Mouse (Mus musculus) layer of hippocampus, postnatal 14 days (tissue): Measurements from ENCODE around the gene Ankrd34a. TPM values are rescaled to one million over a fixed set of nuclear protein-coding genes. Genes with fewer than 3 reads are reported as not detected.

Experiments
- DNase-seq, 2 experiments: peaks; one replicate each; pipeline ENCODE4 v3.0.0; 2021 to 2022; ENCODE audit warnings: low spot score in 2 of 2, mixed read lengths in 1 of 2
- total RNA-seq, 2 experiments: library from RNA; stranded (reverse); gene quantifications; 2 replicates each; pipeline ENCODE4 v1.2.3; 2021

Gene Ankrd34a
- total RNA-seq, 2 experiments from 2014 or later: 45.9 to 51.8 TPM

GRCm38 (mm10) chr3:96561946-96562681, 34.3 kb upstream of the Ankrd34a start:
- DNase-seq: no peak

DNA sequence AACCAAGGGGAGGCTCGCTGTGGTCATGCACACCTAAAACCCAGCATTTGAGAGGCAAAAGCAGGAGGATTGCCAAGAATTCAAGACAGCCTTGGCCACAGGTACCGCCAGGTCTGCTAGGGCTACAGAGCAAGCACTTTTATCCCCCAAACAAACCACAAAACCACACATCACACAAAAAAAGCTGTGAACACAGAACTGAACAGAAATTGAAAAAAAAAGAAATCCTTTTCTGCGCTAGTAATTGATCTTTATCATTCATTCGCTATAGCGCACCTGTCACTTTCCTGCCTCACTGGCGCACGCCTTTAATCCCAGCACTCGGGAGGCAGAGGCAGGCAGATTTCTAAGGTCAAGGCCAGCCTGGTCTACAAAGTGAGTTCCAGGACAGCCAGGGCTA, 33.2 kb upstream of the Ankrd34a start:
- no peak for DNase-seq

GRCm38 (mm10) chr3:96563911-96564632, 32.4 kb upstream of the Ankrd34a start:
- DNase-seq: no peak

DNA sequence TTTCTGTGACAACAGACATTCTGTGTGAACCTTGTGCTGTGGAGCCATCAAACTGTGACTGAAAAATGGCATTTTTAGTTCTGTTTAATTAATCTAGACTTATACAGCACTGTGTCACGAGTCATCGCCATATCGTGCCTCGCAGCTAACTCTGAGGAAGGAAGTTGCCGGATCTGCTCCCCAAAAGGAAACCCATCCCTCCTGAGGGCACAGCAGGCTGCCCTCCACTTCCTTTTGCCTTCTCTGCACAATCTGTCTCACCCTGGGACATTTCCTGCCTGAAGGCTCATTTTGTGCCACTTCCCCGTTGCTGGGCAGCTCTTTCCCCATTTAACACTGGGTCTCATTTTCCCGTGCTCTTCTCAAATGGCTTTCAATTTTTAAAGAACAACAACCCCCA, 31.8 kb upstream of the Ankrd34a start:
- no peak for DNase-seq

GRCm38 (mm10) chr3:96565105-96565504, 31.3 kb upstream of the Ankrd34a start:
- no peak for DNase-seq

DNA sequence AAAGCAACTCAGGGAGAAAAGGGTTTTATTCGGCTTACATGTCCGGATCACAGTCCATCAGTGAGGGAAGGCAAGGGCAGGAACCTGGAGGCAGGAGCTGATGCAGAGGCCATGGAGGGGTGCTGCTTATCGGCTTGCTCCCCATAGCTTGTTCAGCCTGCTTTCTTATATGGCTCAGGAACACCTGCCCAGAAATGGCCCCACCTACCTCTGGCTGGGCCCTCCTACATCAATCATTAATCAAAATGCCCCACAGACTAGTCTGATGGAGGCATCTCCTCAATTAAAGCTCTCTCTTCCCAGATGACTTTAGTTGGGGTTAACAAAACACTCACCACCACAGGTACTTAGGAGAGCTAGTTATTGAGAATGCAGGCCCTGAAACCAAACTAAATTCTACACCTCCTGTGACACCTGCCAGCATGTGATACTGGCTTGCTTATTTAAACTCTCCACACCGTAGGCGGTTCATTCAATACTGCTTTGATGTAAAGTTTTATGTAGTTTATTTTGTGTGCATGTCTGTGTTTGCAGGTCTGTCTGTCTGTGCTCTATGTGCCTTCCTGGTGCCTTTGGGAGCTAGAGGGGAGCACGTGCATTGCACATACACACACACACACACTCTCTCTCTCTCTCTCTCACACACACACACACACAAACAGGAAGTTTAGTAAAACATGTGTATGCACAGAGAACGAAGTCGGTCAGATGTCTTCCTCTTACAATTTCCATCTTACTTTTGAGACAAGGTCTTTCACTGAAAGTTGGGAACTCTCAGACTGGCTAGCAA, 29.6 kb upstream of the Ankrd34a start:
- no peak for DNase-seq

DNA sequence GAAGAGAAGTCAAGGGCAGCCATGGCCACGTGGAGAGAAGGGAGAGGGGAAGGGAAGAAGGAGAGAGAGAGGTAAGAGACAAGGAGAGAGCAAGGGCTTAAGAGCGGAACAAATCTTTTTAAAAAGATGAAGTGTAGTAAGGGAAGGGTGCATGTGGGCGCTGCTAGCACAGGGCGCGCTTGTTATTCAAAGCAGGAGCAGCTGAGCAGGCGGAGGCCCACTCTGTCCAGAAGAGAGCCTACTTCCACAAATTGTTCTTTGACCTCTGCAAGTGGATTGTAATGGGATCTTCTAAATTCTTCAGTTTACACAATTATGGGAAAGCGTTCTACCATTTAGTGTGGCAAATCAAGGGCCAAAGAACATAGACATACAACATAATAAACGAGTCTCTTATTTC, 27.8 kb upstream of the Ankrd34a start:
- no peak for DNase-seq

GRCm38 (mm10) chr3:96569506-96569905, 26.9 kb upstream of the Ankrd34a start:
- DNase-seq: no peak

DNA sequence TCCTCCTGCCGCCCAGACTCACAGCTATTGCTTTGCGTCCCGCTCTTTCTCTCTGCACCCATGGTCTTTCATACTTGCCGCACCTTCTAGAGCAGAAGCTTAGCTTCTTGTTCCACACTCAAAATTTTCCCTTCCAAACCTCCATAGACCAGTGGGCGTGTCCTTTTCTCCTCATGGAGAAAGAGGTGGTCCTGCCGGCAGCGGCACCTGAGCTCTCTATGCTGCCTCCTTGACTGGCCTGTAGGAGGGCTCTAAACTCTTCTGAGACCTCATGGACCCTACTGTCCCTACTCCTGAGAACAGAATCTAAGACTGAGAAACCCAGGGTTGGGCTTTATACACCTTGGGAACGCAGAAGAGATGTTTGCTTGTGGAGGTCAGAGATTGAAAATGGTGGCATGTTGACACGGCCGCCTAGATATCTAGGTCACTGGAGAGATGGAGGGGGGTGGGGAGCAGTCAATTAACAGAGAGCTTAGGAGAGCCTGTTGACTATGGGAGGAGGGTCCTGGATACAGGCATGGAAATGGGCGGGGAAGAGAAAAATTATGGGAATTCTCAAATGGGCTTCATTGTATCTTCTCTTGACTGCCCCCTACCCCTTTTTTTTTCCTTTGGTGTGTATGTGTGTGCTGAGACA, 26.4 kb upstream of the Ankrd34a start:
- DNase-seq: no peak

DNA sequence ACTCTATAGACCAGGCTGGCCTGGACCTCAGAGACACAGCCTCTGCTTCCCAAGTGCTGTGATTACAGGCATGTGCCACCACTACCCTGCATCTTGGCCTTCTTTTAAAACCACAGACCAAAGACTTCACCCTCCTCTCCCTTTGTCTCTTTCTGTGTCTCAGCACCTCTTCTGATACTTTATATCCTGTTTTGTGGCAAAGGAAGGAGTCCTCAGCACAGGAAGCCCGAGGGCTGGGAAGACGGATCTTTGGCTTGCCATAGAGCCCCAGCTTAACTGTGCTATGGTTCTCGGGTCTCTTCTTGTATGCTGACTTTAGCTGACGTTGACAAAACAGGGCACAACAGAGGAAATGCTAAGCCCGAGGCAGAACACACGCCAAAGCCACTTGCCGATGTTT, 25.8 kb upstream of the Ankrd34a start:
- no peak for DNase-seq

DNA sequence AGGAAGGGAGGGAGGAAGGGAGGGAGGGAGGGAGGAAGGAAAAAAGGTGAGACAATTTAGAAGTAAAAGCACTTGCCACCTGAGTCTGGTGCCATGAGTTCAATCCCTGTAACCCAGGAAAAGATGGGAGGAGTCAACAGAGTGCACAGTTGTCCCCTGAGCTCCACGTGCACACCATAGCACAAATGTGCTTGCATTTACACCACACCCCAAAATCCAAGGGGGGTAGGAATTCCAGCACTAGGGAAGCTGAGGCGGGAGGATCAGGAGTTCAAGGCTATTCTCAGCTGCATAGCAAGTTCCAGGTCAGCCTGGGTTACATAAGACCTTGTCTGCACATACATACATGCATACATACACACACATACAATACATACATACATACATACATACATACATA, 25.1 kb upstream of the Ankrd34a start:
- DNase-seq: no peak

GRCm38 (mm10) chr3:96571896-96572698, 24.3 kb upstream of the Ankrd34a start:
- DNase-seq: no peak

GRCm38 (mm10) chr3:96573611-96574511, 22.6 kb upstream of the Ankrd34a start:
- no peak for DNase-seq

- no peak for DNase-seq
Observed at GRCm38 (mm10) chr3:96575272-96575984, 21.0 kb upstream of the Ankrd34a start.

GRCm38 (mm10) chr3:96576005-96576658, 20.3 kb upstream of the Ankrd34a start:
- DNase-seq: no peak

GRCm38 (mm10) chr3:96576690-96577541, 19.5 kb upstream of the Ankrd34a start, which contains the start of gene Gm16253:
TSS of gene Gm16253 (plus strand) at chr3:96576984.
- DNase-seq: peak; percentile 71 to 79

DNA sequence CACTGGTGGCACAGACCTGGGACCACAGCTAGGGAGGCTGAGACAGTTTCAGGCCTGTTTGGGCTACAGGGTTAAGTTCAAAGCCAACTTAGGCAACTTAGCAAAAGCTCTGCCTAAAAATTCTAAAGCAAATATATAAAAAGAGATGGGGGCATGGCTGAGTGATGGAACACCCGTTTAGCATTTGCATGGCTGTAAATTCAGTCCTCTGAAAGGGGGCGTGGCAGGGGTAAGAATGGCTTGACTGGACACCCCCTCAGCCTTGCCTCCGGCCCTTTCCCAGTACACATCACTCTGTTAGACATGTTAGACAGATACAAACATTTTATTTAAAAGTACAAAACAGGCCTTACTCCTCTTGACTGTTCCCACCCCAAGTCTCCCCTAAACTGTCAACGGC, 18.9 kb upstream of the Ankrd34a start:
- no peak for DNase-seq
